Mouse (Mus musculus): ENCODE measurements around the gene Gm17349. TPM values are rescaled to one million over a fixed set of nuclear protein-coding genes. Genes with fewer than 3 reads are reported as not detected.
A peak's percentile ranks its signal among the peaks of the same experiment; 100 is the strongest.

Gene Gm17349
- total and polyA plus RNA-seq, 2 experiments from 2014 or later: not detected

DNA sequence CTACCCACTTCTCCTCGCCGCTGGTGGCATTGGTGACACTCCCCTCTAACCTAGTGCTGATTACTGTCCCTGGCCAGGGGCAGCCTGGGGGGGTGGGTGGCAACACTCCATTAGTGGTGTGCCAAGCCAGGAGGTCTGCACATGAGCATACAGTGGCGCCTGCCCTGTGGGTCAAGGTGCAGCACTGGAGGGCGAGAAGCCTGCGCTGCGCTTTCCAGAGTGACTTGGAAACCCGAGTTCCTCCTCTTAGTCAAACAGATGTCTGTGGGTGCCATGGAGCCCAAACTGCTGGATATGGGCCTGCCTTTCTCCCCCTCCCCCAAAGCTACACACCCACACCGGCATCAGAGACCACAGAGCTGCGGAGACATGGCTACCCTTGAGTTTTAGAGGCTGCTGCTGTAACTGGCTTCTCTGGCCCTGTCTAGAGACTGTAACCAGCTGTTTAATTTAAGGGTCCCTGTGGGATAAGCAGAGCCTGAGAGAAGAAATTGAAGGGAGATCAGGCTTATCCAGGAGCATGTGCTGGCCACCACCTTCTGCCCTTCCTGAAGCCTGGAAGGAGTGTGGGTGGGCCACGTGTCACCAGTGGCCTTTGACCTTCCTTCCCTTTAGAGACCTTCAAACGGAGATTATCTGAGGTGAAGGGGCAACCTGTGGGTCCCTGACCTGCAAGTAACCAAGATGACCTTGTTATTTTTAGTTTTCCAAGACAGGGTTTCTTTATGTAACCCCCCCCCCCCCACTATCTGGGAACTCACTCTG lies 10.9 kb upstream of the Gm17349 start:
- Histone ChIP-seq H3K4me3 (ENCODE audit: low read depth, low read length) (no peak overlapping the region), H3K4me1 (ENCODE audit: control insufficient read depth, insufficient read depth) (peaks cover 22% of the 10 kb centered on the region), H3K36me3 (replicated peaks; ENCODE audit: control insufficient read depth, insufficient read depth, low read length) (peaks cover 20% of the 10 kb centered on the region), H3K27me3 (ENCODE audit: control insufficient read depth, insufficient read depth, low read length) (no peaks in the 10 kb centered on the region), H3K4me2 (ENCODE audit: low read depth, low read length) (no peak overlapping the region), H3K9ac (replicated peaks; ENCODE audit: low read depth, low read length) (no peak overlapping the region), H3K27ac (ENCODE audit: low read depth) (peak overlapping the region; percentile 32; the same call in 1 of the 2 replicates), H3K9me3 (replicated peaks; ENCODE audit: control insufficient read depth, low read length) (no peaks in the 10 kb centered on the region)
- TF ChIP-seq EP300 (IDR thresholded peaks at IDR 0.05; ENCODE audit: low read depth): no peak
- ATAC-seq (ENCODE audit: insufficient read depth, low read depth): no peak
- no peak for DNase-seq (ENCODE audit: low spot score)
- WGBS: 65% methylated on average over 11 of the region's 11 CpGs

DNA sequence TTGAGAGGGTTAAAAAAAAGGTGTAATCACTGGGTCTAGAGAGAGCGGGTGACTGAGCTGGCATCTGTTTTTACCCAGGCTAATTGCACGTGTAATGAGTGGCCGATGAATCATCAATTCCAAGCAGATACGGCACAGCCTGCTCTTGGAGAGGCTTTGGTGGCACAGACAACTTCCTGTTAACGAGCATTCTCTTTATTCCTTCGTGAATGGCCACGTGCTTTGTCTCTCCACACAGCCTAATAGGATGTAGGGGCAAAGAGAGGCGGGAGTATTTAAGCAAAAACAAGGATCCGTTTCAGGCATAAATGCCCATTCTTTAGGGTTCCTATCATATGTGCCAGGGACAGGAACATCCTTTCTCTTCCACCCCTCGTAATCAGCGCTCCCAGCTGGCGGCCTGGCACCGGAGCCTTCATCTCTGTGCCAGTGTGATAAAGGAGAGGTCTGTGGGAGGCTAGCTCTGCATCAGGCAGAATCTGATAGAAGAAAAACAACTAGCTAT lies 10.1 kb upstream of the Gm17349 start:
- H3K27ac ChIP-seq (ENCODE audit: low read depth): peak overlapping the region; percentile 95
- H3K27me3 ChIP-seq (ENCODE audit: control insufficient read depth, insufficient read depth, low read length): no peaks in the 10 kb centered on the region
- DNase-seq (ENCODE audit: low spot score): no peak
- no peak overlapping the region for H3K9ac ChIP-seq (replicated peaks; ENCODE audit: low read depth, low read length)
- H3K4me3 ChIP-seq (ENCODE audit: low read depth, low read length): no peak overlapping the region
- no peaks in the 10 kb centered on the region for H3K9me3 ChIP-seq (replicated peaks; ENCODE audit: control insufficient read depth, low read length)
- peaks cover 22% of the 10 kb centered on the region for H3K4me1 ChIP-seq (ENCODE audit: control insufficient read depth, insufficient read depth)
- TF ChIP-seq CTCF (IDR thresholded peaks at IDR 0.05; ENCODE audit: low read depth) (no peak), EP300 (IDR thresholded peaks at IDR 0.05; ENCODE audit: low read depth) (no peak)
- H3K36me3 ChIP-seq (replicated peaks; ENCODE audit: control insufficient read depth, insufficient read depth, low read length): peaks cover 27% of the 10 kb centered on the region
- no peak for ATAC-seq (ENCODE audit: insufficient read depth, low read depth)
- no peak overlapping the region for H3K4me2 ChIP-seq (ENCODE audit: low read depth, low read length)
- WGBS: 60% methylated on average over 13 of the region's 13 CpGs

- Histone ChIP-seq H3K9me3 (replicated peaks; ENCODE audit: control insufficient read depth, low read length) (no peaks in the 10 kb centered on the region), H3K4me2 (ENCODE audit: low read depth, low read length) (no peak overlapping the region), H3K27ac (ENCODE audit: low read depth) (peak overlapping the region; percentile 95), H3K36me3 (replicated peaks; ENCODE audit: control insufficient read depth, insufficient read depth, low read length) (peaks cover 33% of the 10 kb centered on the region), H3K4me3 (ENCODE audit: low read depth, low read length) (no peak overlapping the region), H3K9ac (replicated peaks; ENCODE audit: low read depth, low read length) (no peak overlapping the region), H3K27me3 (ENCODE audit: control insufficient read depth, insufficient read depth, low read length) (no peaks in the 10 kb centered on the region), H3K4me1 (ENCODE audit: control insufficient read depth, insufficient read depth) (peaks cover 22% of the 10 kb centered on the region)
- ATAC-seq (ENCODE audit: insufficient read depth, low read depth): peak; percentile 13; the same call in 1 of the 2 replicates
- 47% methylated on average over 7 of the region's 7 CpGs for WGBS
- DNase-seq (ENCODE audit: low spot score): peak; percentile 82
- TF ChIP-seq EP300 (IDR thresholded peaks at IDR 0.05; ENCODE audit: low read depth): no peak
- TF ChIP-seq CTCF (IDR thresholded peaks at IDR 0.05; ENCODE audit: low read depth): peak; percentile 97
Measured at GRCm38 (mm10) chr15:99714858-99715257, 9.6 kb upstream of the Gm17349 start.

GRCm38 (mm10) chr15:99714206-99714605 lies 8.9 kb upstream of the Gm17349 start:
- Histone ChIP-seq H3K4me2 (ENCODE audit: low read depth, low read length) (no peak overlapping the region), H3K27me3 (ENCODE audit: control insufficient read depth, insufficient read depth, low read length) (no peaks in the 10 kb centered on the region), H3K4me3 (ENCODE audit: low read depth, low read length) (no peak overlapping the region), H3K4me1 (ENCODE audit: control insufficient read depth, insufficient read depth) (peaks cover 22% of the 10 kb centered on the region), H3K9me3 (replicated peaks; ENCODE audit: control insufficient read depth, low read length) (no peaks in the 10 kb centered on the region), H3K9ac (replicated peaks; ENCODE audit: low read depth, low read length) (peak overlapping the region; percentile 24; the same call in 1 of the 2 replicates), H3K36me3 (replicated peaks; ENCODE audit: control insufficient read depth, insufficient read depth, low read length) (peaks cover 40% of the 10 kb centered on the region), H3K27ac (ENCODE audit: low read depth) (peak overlapping the region; percentile 95)
- WGBS: 25% methylated on average over 4 of the region's 4 CpGs
- TF ChIP-seq CTCF (IDR thresholded peaks at IDR 0.05; ENCODE audit: low read depth): no peak
- TF ChIP-seq EP300 (IDR thresholded peaks at IDR 0.05; ENCODE audit: low read depth): 0 out of 2 replicates have a peak, but pooled peaks have one; percentile 67
- peak; percentile 74 for DNase-seq (ENCODE audit: low spot score)
- peak; percentile 65 for ATAC-seq (ENCODE audit: insufficient read depth, low read depth)

- H3K4me1 ChIP-seq (ENCODE audit: control insufficient read depth, insufficient read depth): peaks cover 22% of the 10 kb centered on the region
- H3K4me3 ChIP-seq (ENCODE audit: low read depth, low read length): no peak overlapping the region
- DNase-seq (ENCODE audit: low spot score): no peak
- H3K27ac ChIP-seq (ENCODE audit: low read depth): peak overlapping the region; percentile 95
- peaks cover 46% of the 10 kb centered on the region for H3K36me3 ChIP-seq (replicated peaks; ENCODE audit: control insufficient read depth, insufficient read depth, low read length)
- TF ChIP-seq EP300 (IDR thresholded peaks at IDR 0.05; ENCODE audit: low read depth): no peak
- no peak for TF ChIP-seq CTCF (IDR thresholded peaks at IDR 0.05; ENCODE audit: low read depth)
- no peaks in the 10 kb centered on the region for H3K27me3 ChIP-seq (ENCODE audit: control insufficient read depth, insufficient read depth, low read length)
- H3K4me2 ChIP-seq (ENCODE audit: low read depth, low read length): no peak overlapping the region
- WGBS: 69% methylated on average over 3 of the region's 3 CpGs
- ATAC-seq (ENCODE audit: insufficient read depth, low read depth): peak; percentile 29
- no peaks in the 10 kb centered on the region for H3K9me3 ChIP-seq (replicated peaks; ENCODE audit: control insufficient read depth, low read length)
- H3K9ac ChIP-seq (replicated peaks; ENCODE audit: low read depth, low read length): peak overlapping the region; percentile 24
Measured at GRCm38 (mm10) chr15:99713569-99713968, 8.3 kb upstream of the Gm17349 start.
